Mouse (Mus musculus) kidney, adult 11 months (tissue): Measurements from ENCODE around the gene Arxes1.
A peak's percentile ranks its signal among the peaks of the same experiment; 100 is the strongest.
"Not testable (repeated sequence)": the region's sequence is repeated elsewhere in the genome, so short reads cannot be mapped to it uniquely, and the experiment has no call there.

Experiments
- DNase-seq: peaks from one replicate; pipeline ENCODE4 v3.0.0; 2022

Arxes1 gene

GRCm38 (mm10) chrX:136032799-136033763 lies at the start of gene Arxes1:
TSS of gene Arxes1 (plus strand) at chrX:136033367.
- not testable (repeated sequence) for DNase-seq

- DNase-seq, result no peak
These were observed 48.5 kb upstream of the Arxes1 start for GRCm38 (mm10) chrX:135984539-135985260.

GRCm38 (mm10) chrX:135986267-135986666 lies 46.9 kb upstream of the Arxes1 start:
- no peak for DNase-seq

GRCm38 (mm10) chrX:135990661-135991060 lies 42.5 kb upstream of the Arxes1 start:
- DNase-seq, result no peak

GRCm38 (mm10) chrX:135993192-135993594 lies 40.0 kb upstream of the Arxes1 start:
- DNase-seq, result not testable (repeated sequence)

- DNase-seq, result not testable (repeated sequence)
These were observed 39.5 kb upstream of the Arxes1 start, which contains the start of gene Arxes2 for GRCm38 (mm10) chrX:135993664-135994119. TSS of gene Arxes2 (plus strand) at chrX:135993824.

- no peak for DNase-seq
These were observed 25.8 kb upstream of the Arxes1 start for GRCm38 (mm10) chrX:136007199-136007843.

- DNase-seq, result peak; percentile 26
These were observed 18.8 kb upstream of the Arxes1 start for GRCm38 (mm10) chrX:136014392-136014791.

- DNase-seq, result no peak
These were observed 2.8 kb upstream of the Arxes1 start for GRCm38 (mm10) chrX:136030331-136030730.

GRCm38 (mm10) chrX:136043726-136044125 lies 10.6 kb downstream of the Arxes1 start:
- DNase-seq, result no peak

GRCm38 (mm10) chrX:136047528-136047927 lies 14.4 kb downstream of the Arxes1 start:
- peak; percentile 20 for DNase-seq

GRCm38 (mm10) chrX:136051219-136051618 lies 18.1 kb downstream of the Arxes1 start:
- DNase-seq, result no peak

- DNase-seq, result no peak
These were observed 27.5 kb downstream of the Arxes1 start for GRCm38 (mm10) chrX:136060698-136061097.

- not testable (repeated sequence) for DNase-seq
These were observed 34.2 kb downstream of the Arxes1 start for GRCm38 (mm10) chrX:136067201-136067991.

GRCm38 (mm10) chrX:136068020-136068419 lies 34.9 kb downstream of the Arxes1 start, which contains the start of gene Bex2:
TSS of gene Bex2 (minus strand) at chrX:136068236.
- not testable (repeated sequence) for DNase-seq
